Comparison of ENCODE assay signal across 29 mouse cellular contexts in the genomic region with DNA sequence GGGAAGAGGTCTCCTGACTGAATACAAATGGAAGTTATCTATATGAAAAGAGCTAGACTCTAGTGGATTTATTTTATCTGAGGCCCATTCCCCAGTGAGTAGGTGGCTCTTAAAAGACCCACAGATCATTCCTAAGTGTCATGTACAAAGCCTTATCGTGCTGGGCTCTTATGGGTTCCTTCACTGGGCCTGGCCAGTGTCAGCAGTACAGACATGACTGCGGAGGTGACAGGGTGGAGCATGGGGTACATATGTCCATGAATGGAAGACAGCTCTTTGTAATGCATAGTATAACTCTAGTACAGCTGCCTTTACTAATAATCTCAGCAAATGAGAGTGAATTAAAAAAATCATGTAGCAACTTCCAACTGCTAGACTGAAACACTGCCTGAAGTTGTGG.
DNase-seq lines count a peak whose midpoint lies in the region; ATAC-seq lines count a peak whose summit lies in the region.
"Had no signal": no experiment of that assay in that cellular context is flagged by ENCODE, and none has a peak within 500 bp of the region (broad histone marks: within the 10 kb centered on the region; RNA-seq: fewer than 3 reads in every experiment).

No protein-coding gene starts in this region.

- peaks cover 93% of the 10 kb centered on the region for H3K4me1 ChIP-seq in heart, embryonic 13.5 days
- peaks cover 62% of the 10 kb centered on the region for H3K4me1 ChIP-seq in lung, embryonic 15.5 days
- H3K4me1 ChIP-seq in heart, embryonic 16.5 days (ENCODE audit: control insufficient read depth, insufficient read depth, low read length), result peaks cover 74% of the 10 kb centered on the region
- H3K4me1 ChIP-seq: forebrain, embryonic 15.5 days had no signal

- WGBS in heart, embryonic 13.5 days, result 25% methylated on average over 2 of the region's 2 CpGs
- WGBS in lung, embryonic 15.5 days, result 59% methylated on average over 2 of the region's 2 CpGs
- WGBS in heart, embryonic 16.5 days, result 23% methylated on average over 2 of the region's 2 CpGs

- H3K27me3 ChIP-seq in heart, embryonic 13.5 days (replicated peaks), result no peaks in the 10 kb centered on the region
- no peaks in the 10 kb centered on the region for H3K27me3 ChIP-seq in lung, embryonic 15.5 days
- H3K27me3 ChIP-seq in heart, embryonic 16.5 days (ENCODE audit: control insufficient read depth, insufficient read depth, low read length), result no peaks in the 10 kb centered on the region
- H3K27me3 ChIP-seq: embryonic facial prominence, embryonic 12.5 days; forebrain, embryonic 15.5 days; kidney, embryonic 15.5 days; limb, embryonic 13.5 days; liver, embryonic 12.5 days; megakaryocyte, embryonic 14.5 days; midbrain, embryonic 12.5 days; neural tube, embryonic 13.5 days; stomach, embryonic 15.5 days had no signal

- ATAC-seq in heart, embryonic 13.5 days (ENCODE audit: extremely low read depth, insufficient number of reproducible peaks, low FRiP score, low TSS enrichment), result no peak
- ATAC-seq in lung, embryonic 15.5 days (ENCODE audit: borderline replicate concordance, extremely low read depth, low FRiP score, low TSS enrichment), result no peak
- ATAC-seq in heart, embryonic 16.5 days (replicated peaks; ENCODE audit: extremely low read depth, insufficient read depth, low FRiP score), result peak; percentile 60
- ATAC-seq: forebrain, embryonic 15.5 days; hindbrain, embryonic 16.5 days; liver, embryonic 12.5 days; liver, postnatal 0 days had no signal

- H3K27ac ChIP-seq in heart, embryonic 13.5 days (replicated peaks), result peak overlapping the region; percentile 98
- 0 out of 2 replicates have a peak overlapping the region, but pooled peaks have one; percentile 45 for H3K27ac ChIP-seq in lung, embryonic 15.5 days
- peak overlapping the region; percentile 94 for H3K27ac ChIP-seq in heart, embryonic 16.5 days (ENCODE audit: low read length)
- H3K27ac ChIP-seq: embryonic facial prominence, embryonic 12.5 days; forebrain, embryonic 10.5 days; forebrain, embryonic 15.5 days; kidney, embryonic 15.5 days; limb, embryonic 13.5 days; liver, embryonic 12.5 days; midbrain, embryonic 12.5 days; neural tube, embryonic 13.5 days had no signal

- intact Hi-C loops in heart, postnatal 25 days (cut with DNase I), result no loop called here

- H3K36me3 ChIP-seq in heart, embryonic 13.5 days, result peaks cover 55% of the 10 kb centered on the region
- peaks cover 4% of the 10 kb centered on the region; the same call in 1 of the 2 replicates for H3K36me3 ChIP-seq in lung, embryonic 15.5 days
- peaks cover 2% of the 10 kb centered on the region for H3K36me3 ChIP-seq in heart, embryonic 16.5 days (ENCODE audit: control insufficient read depth, insufficient read depth)
- H3K36me3 ChIP-seq: forebrain, embryonic 15.5 days; stomach, embryonic 15.5 days had no signal

- no peak overlapping the region for H3K4me2 ChIP-seq in heart, embryonic 13.5 days
- H3K4me2 ChIP-seq in lung, embryonic 15.5 days, result no peak overlapping the region
- no peak overlapping the region for H3K4me2 ChIP-seq in heart, embryonic 16.5 days (ENCODE audit: low read depth, low read length)
- H3K4me2 ChIP-seq: embryonic facial prominence, embryonic 12.5 days; forebrain, embryonic 15.5 days; kidney, embryonic 15.5 days; limb, embryonic 13.5 days; liver, embryonic 12.5 days; midbrain, embryonic 12.5 days; neural tube, embryonic 13.5 days; stomach, embryonic 15.5 days had no signal

- DNase-seq in heart, adult 11 months, result peak; percentile 55
- DNase-seq in heart, postnatal 25 days (ENCODE audit: low spot score), result no peak
- DNase-seq in heart, postnatal 4 days, result no peak
- no peak for DNase-seq in lung, postnatal 10 days
- no peak for DNase-seq in left cerebral cortex, adult 8-10 months (ENCODE audit: low spot score in 2 of 2)
- DNase-seq: adrenal gland, postnatal 14 days; cerebellum, adult 11 months; cerebellum, adult 9-10 months; cerebellum, postnatal 36 days; gastrocnemius, postnatal 36 days; kidney, adult 18-20 months; kidney, postnatal 25 days; liver, postnatal 0 days; lung, postnatal 4 days; thymus, postnatal 14 days had no signal

- no peak overlapping the region for H3K9ac ChIP-seq in heart, embryonic 13.5 days
- H3K9ac ChIP-seq in lung, embryonic 15.5 days, result no peak overlapping the region
- no peak overlapping the region for H3K9ac ChIP-seq in heart, embryonic 16.5 days (ENCODE audit: low read length)
- H3K9ac ChIP-seq: embryonic facial prominence, embryonic 12.5 days; forebrain, embryonic 15.5 days; kidney, embryonic 15.5 days; limb, embryonic 13.5 days; liver, embryonic 12.5 days; liver, postnatal 0 days; midbrain, embryonic 12.5 days; neural tube, embryonic 13.5 days; stomach, embryonic 15.5 days had no signal

- H3K4me3 ChIP-seq in heart, embryonic 13.5 days, result no peak overlapping the region
- no peak overlapping the region for H3K4me3 ChIP-seq in lung, embryonic 15.5 days
- no peak overlapping the region for H3K4me3 ChIP-seq in heart, embryonic 16.5 days (ENCODE audit: low read length)
- H3K4me3 ChIP-seq: embryonic facial prominence, embryonic 12.5 days; forebrain, embryonic 10.5 days; forebrain, embryonic 15.5 days; kidney, embryonic 15.5 days; limb, embryonic 13.5 days; liver, embryonic 12.5 days; megakaryocyte, embryonic 14.5 days; midbrain, embryonic 12.5 days; neural tube, embryonic 13.5 days; stomach, embryonic 15.5 days had no signal

- no peaks in the 10 kb centered on the region for H3K9me3 ChIP-seq in heart, embryonic 13.5 days
- no peaks in the 10 kb centered on the region for H3K9me3 ChIP-seq in lung, embryonic 15.5 days
- H3K9me3 ChIP-seq in heart, embryonic 16.5 days (replicated peaks; ENCODE audit: control insufficient read depth, low read length), result no peaks in the 10 kb centered on the region
- H3K9me3 ChIP-seq: embryonic facial prominence, embryonic 12.5 days; forebrain, embryonic 10.5 days; forebrain, embryonic 15.5 days; kidney, embryonic 15.5 days; limb, embryonic 13.5 days; liver, embryonic 12.5 days; megakaryocyte, embryonic 14.5 days; midbrain, embryonic 12.5 days; neural tube, embryonic 13.5 days; stomach, embryonic 15.5 days had no signal

Comparison
In these comparisons a context has a peak if more than half of its experiments do, and no peak if none do; other contexts are left out.
1. H3K27ac ChIP-seq: peak in every context shown above with its lines; median percentile 98 in heart, embryonic 13.5 days; 94 in heart, embryonic 16.5 days; 45 in lung, embryonic 15.5 days.